Mouse (Mus musculus) erythroblast, embryonic 14.5 days (primary cell): ENCODE results near the gene Sh2d4b. TPM values are rescaled to one million over a fixed set of nuclear protein-coding genes. Genes with fewer than 3 reads are reported as not detected.

ENCODE experiments used
- H3K27me3 ChIP-seq: 2 replicates; pipeline ENCODE4 v1.6.1; 2012; ENCODE audit warnings: inconsistent platforms; ENCODE audit not compliant: control insufficient read depth
- H3K36me3 ChIP-seq: 2 replicates; pipeline ENCODE4 v1.6.1; 2012; ENCODE audit warnings: mild to moderate bottlenecking, inconsistent platforms; ENCODE audit not compliant: control insufficient read depth
- H3K4me1 ChIP-seq: 2 replicates; pipeline ENCODE4 v1.6.1; 2012; ENCODE audit warnings: inconsistent platforms; ENCODE audit not compliant: control insufficient read depth
- H3K4me3 ChIP-seq: replicated peaks from 2 replicates; pipeline ENCODE3; 2012; ENCODE audit warnings: moderate library complexity, mild to moderate bottlenecking, inconsistent platforms
- H3K9me3 ChIP-seq: 2 replicates; pipeline ENCODE4 v1.6.1; 2012; ENCODE audit warnings: low read length, inconsistent platforms, mixed read lengths; ENCODE audit not compliant: control insufficient read depth
- GATA1 ChIP-seq: IDR thresholded peaks from 2 replicates; pipeline ENCODE4 v1.6.1; 2012; ENCODE audit warnings: low read length, inconsistent platforms, mixed read lengths
- TAL1 ChIP-seq: IDR thresholded peaks from 3 replicates; pipeline ENCODE4 v1.6.1; 2012; ENCODE audit warnings: low read length, inconsistent platforms, mixed read lengths
- polyA plus RNA-seq: library from polyadenylated mRNA; stranded (reverse); fragments of >175 nt; gene quantifications from 2 replicates; pipeline ENCODE4 v1.2.3, GENCODE M21; 2012

Sh2d4b gene
- polyA plus RNA-seq, 1 experiment: 0.09 TPM

- Histone ChIP-seq H3K4me1 (no peaks in the 10 kb centered on the region), H3K4me3 (no peak overlapping the region), H3K9me3 (no peaks in the 10 kb centered on the region), H3K36me3 (no peaks in the 10 kb centered on the region), H3K27me3 (no peaks in the 10 kb centered on the region)
- TF ChIP-seq GATA1: no peak
- TF ChIP-seq TAL1: no peak
Measured at GRCm38 (mm10) chr14:40818051-40818450, 75.0 kb downstream of the Sh2d4b start.

GRCm38 (mm10) chr14:40816715-40817114 is 76.4 kb downstream of the Sh2d4b start:
- no peak for TF ChIP-seq GATA1
- no peak for TF ChIP-seq TAL1
- H3K36me3 ChIP-seq: no peaks in the 10 kb centered on the region
- H3K9me3 ChIP-seq: no peaks in the 10 kb centered on the region
- H3K4me3 ChIP-seq: no peak overlapping the region
- H3K4me1 ChIP-seq: no peaks in the 10 kb centered on the region
- H3K27me3 ChIP-seq: no peaks in the 10 kb centered on the region

GRCm38 (mm10) chr14:40791606-40792005 is 101.5 kb downstream of the Sh2d4b start:
- H3K36me3 ChIP-seq: no peaks in the 10 kb centered on the region
- no peaks in the 10 kb centered on the region for H3K27me3 ChIP-seq
- TF ChIP-seq GATA1 (no peak), TAL1 (no peak)
- no peaks in the 10 kb centered on the region for H3K4me1 ChIP-seq
- H3K4me3 ChIP-seq: no peak overlapping the region
- no peaks in the 10 kb centered on the region for H3K9me3 ChIP-seq

- no peak for TF ChIP-seq GATA1
- no peak for TF ChIP-seq TAL1
- no peaks in the 10 kb centered on the region for H3K9me3 ChIP-seq
- H3K4me1 ChIP-seq: no peaks in the 10 kb centered on the region
- no peaks in the 10 kb centered on the region for H3K36me3 ChIP-seq
- H3K4me3 ChIP-seq: no peak overlapping the region
- H3K27me3 ChIP-seq: no peaks in the 10 kb centered on the region
Measured at GRCm38 (mm10) chr14:40789110-40789509, 104.0 kb downstream of the Sh2d4b start.

GRCm38 (mm10) chr14:40769097-40770090 is 123.7 kb downstream of the Sh2d4b start:
- no peaks in the 10 kb centered on the region for H3K27me3 ChIP-seq
- H3K4me1 ChIP-seq: no peaks in the 10 kb centered on the region
- TF ChIP-seq TAL1 (no peak), GATA1 (no peak)
- H3K36me3 ChIP-seq: no peaks in the 10 kb centered on the region
- no peaks in the 10 kb centered on the region for H3K9me3 ChIP-seq
- no peak overlapping the region for H3K4me3 ChIP-seq

Other genes with a start within 250 kb of the Sh2d4b start
- gene Tspan14, start 73.5 kb upstream of the Sh2d4b start, polyA plus RNA-seq: 0.27 and 0.33 TPM in 2 replicates
- gene Fam213a, start 120.5 kb upstream of the Sh2d4b start, polyA plus RNA-seq: 8.5 and 12.2 TPM in 2 replicates
- gene Dydc2, start 175.9 kb upstream of the Sh2d4b start, polyA plus RNA-seq: not detected in 2 replicates
- gene Dydc1, start 179.6 kb upstream of the Sh2d4b start, polyA plus RNA-seq: not detected in 2 replicates
- gene Mat1a, start 211.8 kb upstream of the Sh2d4b start, polyA plus RNA-seq: 0.01 TPM in 1 of 2 replicates, not detected in the other
- not detected in 2 replicates for gene Sftpa1, start 238.5 kb upstream of the Sh2d4b start, polyA plus RNA-seq